Mouse (Mus musculus) left cerebral cortex, adult 11 months (tissue): ENCODE results near the gene Ptprf.

ENCODE experiments used
- DNase-seq: peaks from one replicate; pipeline ENCODE4 v3.0.0; 2022; ENCODE audit warnings: low spot score

The Ptprf gene

DNA sequence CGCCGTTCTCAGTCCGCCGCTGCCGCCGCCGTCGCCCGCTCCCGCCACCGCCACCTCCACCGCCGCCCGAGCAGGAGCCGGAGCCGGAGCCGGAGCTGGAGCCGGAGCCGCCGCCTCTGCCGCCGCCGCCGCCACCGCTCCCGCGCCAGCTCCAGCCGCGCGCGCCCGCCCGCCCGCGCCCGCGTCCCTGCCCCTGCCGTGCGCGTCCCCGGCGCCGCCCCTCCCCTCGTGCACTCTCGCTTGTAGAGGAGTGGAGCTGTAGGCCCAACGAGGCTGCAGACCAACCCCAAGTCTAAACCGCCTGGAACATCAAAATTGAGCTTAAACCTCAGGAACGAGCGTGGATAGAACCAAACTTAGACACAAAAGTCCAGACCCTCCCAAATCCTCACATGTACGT lies at the start of gene Ptprf:
Gene Ptprf, minus strand, starts transcription at position 175 of the 400 bp plus-strand sequence.
- DNase-seq = no peak

DNA sequence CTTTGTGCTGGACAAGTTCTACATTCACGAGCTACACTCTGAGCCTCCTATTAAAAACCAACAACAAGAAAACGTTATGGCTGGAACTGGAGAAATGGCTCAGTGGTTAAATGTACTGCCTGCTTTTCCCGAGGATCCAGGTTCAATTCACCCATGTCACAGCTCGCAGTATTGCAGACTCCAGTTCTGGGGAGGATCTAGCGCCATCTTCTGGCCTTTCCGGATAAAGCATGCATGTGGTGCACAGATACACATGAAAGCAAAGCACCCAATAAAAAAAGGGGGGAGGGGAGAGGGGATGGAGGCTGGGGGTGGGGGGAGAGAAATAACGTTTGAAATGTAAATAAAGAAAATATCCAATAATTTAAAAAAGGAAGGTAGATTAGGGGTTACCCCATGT lies 45.5 kb upstream of the Ptprf start:
- DNase-seq = no peak

DNA sequence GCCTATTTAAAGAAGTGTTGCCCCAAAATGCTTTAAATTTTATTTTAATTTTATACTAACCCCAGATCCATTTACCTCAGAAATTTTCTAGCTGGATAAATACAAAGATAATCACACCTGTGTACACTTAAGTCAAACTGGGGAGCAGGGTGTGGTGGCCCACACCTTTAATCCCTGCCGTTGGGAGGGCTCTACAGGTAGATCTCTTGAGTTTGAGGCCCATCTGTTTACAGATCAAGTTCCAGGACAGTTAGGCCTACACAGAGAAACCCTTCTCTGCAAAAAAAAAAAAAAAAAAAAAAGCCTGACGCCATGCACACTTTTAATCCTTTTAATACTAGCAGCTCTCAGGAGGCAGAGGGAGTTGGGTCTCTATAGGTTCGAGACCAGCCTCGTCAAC lies 44.8 kb upstream of the Ptprf start:
- DNase-seq = no peak

DNA sequence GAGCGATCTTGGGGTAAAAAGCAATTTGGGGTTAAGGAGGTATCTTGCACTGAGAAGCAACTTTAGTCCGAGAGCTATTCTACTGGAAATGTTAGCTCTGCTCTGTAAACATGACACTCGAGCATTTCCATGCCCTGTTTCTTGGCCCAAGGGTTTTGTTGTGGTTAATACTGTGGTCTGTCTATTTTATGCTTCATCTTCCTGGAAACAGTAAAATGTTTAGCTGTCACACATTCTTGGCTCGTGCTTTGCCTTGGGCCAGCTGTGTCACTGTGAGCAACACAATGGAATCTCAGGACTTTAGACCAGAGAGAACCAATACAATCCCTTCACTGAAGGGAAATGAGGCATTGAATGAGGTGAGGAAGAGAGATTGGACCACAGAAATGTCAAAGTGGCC lies 40.6 kb upstream of the Ptprf start:
- DNase-seq = no peak

DNA sequence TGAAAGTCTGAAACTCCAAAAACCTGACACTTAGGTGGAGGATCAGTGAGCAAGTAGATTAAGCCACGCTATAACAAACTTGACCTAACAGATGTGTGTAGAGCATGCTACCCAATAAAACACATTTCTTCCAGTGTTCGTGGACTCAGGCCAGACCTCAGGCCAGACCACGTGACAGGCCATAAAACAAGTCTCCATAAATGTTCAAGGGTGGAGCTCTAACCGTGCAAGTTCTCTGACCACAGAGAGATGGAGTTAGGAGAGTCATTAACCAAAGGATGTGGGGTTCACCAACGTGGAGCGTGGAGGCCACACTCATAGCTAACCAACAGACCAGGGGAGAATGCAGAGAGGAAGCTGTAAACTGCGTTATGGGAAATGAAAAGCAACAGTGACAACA lies 35.3 kb upstream of the Ptprf start:
- DNase-seq = no peak

DNA sequence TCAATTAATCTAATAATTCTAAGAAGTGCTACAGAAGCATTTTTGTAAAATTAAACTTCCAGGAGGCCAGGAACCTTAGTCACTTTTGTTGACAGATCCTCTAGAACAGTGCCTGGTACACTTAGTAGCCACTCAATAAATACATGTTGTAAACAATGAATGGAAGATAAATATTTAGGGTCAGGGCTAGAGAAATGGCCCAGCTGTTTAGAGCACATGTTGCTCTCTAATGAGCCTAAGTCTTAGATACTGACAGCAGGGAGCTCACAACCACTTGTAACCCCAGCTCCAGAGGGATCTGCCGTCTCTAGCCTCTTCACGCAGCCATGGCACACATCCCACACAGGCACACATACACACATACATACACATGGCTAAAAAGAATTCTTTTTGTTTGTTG lies 29.4 kb upstream of the Ptprf start:
- DNase-seq = no peak

DNA sequence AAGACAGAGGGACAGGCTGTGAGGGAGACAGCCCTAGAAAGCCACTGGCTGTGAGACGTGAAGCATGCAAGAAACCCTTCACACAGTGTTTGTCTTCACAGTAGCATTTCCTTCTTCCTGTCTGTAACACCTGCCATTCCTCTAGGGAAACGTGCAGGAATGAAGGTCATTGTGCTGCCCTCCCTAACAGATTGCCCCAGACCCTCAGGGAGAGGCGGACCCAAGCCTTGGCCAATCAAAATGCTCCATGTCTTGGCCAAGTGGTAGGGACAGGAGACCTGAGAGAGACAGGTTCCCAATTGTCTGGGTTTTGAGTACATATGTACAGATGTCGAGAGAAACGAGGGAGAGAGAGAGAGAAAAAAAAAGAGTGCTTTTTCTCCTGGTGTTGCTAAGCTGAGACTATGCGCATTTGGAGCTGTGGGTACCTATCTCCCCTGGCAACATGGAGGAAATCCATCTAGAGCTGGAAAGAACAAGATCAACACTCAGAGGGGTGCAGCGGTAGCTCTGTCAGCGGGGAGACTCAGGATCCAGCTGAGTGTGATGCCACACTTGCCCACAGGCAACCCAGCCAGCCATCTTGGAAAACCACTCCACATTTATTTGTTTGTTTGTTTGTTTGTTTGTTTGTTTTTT lies 28.6 kb upstream of the Ptprf start:
- DNase-seq = no peak

DNA sequence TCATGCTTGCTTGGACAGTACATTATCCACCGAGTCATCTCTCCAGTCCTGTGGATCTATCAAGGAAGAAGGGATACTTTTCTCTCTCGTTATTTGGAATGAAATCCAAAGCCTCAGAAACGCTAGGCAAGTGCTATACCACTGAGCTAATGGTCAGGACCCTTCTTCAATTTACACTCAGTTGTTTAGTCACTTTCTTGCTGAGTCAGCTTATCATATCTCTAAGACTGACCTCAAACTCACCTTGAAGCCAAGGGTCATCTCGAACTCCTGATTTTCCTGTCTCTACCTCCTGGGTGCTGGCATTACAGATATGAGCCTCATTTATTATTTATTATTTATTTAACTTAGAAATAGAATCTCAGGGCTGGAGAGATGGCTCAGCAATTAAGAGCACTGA lies 25.5 kb upstream of the Ptprf start:
- DNase-seq = no peak

DNA sequence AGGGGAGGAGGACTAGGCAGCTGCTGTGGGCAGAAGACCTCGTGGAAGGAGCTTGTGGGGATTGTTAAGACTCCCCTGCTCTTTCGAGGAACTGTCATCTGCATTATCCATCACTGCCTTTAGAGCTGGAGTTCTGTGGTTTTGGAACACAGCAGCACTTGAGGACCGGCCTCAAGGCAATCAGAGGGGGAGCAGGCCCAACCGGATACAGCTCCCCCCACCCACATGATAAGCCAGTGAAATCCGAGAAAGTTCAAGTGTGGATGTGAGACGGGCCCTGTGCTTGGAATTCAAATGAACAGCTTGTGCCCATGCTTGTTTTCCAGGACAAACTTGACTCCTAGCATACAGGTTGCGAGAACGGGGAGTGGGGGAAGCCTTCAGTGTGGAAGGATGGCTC lies 24.1 kb upstream of the Ptprf start:
- no peak for DNase-seq

DNA sequence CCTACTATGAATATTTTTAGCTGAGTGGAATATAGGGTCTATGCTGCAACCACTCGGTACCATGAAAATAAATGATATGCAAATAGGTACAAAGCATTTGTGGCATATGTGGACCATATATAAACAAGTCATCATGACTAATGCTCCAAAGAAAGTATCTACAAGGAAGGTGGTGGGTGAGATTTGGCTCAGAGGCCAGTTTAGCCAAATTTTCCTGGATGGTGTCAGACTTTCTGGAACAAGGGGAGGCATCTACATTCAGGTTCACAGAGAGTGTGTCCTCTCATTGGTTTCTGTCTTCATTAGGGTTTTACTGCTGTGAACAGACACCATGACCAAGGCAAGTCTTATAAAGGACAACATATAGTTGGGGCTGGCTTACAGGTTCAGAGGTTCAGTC lies 19.3 kb upstream of the Ptprf start:
- DNase-seq = no peak

DNA sequence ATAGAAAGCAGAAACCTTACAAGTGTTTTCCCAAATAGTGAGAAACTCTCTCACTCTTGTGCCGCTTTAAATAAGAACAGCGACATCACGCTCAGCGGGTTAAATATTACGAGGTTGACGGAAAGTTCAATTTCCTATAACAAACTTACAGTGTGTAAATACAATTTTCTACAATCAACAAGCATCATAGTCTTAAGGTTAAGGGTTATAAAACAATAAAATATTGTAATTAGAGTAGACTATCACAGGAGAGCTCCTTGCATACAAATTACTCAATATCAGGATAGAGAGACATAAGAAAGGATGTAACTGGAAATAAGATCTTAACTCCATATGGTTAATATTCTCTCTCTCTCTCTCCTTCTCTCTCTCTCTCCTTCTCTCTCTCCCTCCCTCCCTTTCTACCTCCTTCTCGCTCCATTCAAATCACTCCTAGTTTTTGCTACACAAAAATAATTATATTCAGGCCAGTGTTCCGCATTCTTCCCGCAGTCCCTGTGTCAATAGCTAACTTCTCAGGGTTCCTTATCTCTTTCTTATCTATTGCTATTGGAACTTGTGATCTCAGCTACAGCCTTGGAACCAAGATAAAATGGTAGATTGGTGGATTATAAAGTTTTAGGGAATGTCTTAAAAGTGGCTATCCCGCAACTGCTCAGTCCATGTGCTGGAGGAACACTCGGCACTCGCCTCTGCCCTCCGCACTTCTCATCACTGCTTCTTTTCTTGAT lies 16.5 kb upstream of the Ptprf start:
- no peak for DNase-seq

DNA sequence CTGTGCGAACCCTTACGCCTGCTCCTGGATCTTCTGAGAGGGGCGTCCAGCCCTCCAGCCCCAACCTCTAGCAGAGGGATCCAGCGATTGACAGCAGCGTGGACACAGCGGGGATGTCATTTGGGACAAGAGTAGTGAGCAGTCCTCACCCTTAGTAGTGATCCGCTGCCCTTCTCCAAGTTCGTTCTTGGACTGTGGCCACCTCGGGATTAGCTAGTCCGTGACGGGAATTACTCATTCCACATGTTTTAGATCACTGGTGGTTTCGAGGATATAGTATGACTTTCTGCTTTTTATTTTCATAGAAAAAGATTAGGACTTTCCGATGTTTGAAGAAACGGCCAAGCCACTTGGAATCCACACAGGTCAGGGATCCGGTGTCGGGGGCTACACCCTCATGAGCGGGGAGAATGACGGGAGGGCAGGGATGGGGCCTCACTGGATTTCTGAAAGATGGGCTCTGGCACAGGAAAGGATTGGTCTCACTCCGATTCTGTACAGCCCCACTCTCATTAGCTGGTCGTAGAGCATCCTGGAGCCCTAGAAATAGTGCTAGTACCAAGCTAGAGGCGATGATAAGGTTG lies 15.0 kb upstream of the Ptprf start:
- no peak for DNase-seq

DNA sequence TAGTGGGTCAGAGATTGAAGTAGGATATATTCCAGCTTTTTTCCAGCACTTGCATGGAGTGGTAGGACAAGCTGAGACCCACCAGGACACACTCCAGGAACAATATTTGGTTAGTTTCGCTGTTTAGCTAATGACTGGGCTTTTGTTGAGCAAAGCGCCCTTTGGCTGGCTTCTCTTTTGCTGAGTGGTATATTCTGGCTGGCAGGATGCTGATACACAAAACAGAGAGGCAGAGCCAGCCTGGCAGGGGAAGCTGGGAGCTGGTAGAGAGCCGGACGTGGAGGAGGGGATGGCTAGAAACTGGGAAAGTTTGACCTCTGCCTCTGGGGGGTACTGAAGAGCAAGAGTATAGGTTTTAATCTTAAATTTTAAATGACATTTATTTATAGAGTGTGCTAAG lies 13.8 kb upstream of the Ptprf start:
- no peak for DNase-seq

DNA sequence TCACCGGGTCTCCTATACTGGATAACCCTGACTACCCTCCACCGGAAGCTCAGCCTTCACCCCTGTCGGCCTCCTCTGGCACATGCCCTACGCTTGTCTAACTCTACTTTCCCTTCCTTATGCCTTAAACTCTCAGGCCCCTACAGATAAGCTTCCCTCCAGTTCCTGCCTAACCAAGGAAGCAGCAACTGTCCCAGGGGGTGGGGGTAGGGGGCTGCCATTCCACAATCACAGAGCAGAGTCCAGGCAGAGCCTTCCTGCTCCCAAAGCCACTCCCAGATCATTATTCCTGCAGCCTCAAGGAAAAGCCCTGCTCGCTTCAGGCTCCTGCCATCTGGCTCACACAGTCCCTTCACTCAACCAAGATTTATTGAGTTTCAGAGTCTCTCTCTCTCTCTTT lies 6.6 kb upstream of the Ptprf start:
- no peak for DNase-seq

DNA sequence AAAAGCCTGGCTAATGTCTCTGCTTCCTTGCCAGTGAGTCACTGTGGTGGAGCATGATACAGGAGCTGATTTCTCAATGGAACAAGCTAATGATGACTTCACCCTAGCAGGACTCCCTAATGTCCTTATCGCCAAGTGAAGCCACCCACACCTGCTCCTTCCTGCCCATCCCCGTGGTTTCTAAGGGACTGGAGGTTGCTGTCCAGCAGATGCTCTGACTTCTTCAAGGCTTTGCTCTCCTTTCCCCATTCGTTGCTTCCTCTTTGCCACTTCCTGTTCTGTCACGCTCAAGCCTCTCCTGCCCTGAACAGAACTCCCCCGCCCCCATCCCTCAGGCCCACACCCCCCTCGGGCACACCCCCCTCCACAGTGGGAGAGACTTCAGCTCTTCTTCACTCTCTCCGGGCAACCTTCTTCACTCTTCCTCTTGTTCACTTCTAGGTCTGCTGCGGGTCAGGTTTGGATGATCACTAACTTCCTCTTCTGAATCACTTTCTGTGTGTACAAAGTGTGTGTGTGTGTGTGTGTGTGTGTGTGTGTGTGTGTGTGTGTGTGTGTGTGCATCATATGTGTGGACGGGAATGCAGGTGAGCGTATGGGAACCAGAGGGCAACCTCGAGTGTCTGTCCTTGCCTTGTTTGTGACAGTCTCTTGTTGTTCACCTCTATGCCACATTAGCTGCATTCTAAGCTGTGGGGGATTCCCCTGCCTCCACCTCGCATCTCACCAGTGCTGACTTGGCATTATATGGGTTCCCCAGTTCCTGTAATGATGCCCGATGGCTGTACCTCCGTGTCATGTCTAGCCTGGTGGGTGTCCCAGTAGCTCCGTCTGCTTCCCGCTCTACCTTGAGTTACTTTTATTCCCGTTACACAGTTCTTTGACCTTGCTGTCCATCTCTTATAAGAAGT lies 4.7 kb upstream of the Ptprf start:
- DNase-seq = no peak

DNA sequence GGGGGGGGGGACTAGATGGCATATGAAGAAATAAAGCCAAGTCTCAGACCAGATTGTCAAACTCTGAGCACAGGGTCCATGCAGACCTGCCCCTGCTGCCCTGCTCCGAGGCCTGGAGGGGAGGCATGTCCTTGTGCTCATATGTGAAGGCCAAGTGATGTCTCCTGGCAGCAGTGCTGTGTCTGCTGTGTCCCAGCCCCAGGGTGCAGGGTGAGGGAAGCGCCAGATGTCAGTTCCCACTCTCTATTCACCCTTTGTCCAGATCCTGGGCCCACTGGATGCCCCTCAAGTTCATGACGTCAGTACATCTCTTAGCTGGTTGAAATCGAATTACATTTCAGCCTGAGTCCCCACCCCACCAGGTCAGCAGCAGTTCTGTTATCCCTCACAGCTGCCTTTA lies 3.6 kb upstream of the Ptprf start:
- DNase-seq = no peak

DNA sequence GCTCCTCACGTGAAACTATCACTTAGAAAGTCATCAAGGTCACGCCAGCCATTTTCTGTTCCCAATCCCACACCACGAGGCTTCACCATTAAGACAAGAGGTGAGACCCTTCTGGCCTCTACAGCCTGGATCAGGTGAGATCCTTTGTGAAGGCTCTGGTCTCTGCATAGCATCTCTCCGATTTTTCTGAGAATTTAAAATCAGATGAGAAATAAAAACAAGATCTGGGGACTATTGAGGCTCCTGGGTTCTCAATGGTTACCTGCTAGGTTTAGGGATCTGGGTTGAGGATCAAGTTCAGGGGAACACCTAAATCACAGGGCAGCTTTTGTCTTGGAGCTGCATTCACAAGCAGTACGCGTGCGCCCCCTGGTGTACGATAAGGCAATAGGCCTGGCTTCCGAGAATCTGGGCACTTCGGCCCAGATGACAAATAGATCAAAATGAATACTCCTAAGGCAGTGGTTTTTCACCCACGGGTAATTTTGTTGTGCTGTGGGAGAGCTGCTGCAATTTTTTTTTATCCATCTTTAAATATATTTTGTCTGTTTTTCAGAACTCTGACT lies 1.6 kb upstream of the Ptprf start:
- peak; percentile 70 for DNase-seq

DNA sequence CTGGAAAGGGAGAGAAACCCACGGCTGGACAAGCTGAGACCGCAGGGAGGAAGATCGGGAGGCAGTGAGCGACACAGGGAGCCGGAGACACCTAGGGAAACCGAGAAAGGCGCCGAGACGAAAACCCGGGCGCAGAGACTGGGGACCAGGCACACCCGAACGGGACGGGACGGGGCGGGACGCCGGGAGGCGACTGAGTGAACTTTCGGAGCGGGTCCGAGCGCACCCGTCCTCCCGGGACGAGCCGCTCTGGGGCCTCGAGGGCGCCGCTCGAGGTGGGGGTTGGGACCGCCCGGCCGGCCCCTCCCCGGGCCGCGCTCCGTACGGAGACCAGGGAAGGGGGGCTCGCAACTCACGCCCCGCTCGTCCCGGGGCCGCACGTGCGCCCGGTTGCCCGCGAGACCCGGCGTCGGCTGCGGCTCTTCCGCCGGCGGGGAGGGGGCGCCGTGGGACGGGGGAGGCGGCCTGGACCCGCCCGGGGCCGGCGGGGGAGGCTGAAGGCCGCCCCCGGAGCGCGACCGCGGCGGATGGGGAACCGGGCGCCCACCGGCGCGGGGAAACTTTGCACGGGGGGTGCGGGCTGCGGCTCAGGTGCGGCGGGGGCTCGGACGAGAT lies 682 bp downstream of the Ptprf start:
- no peak for DNase-seq

DNA sequence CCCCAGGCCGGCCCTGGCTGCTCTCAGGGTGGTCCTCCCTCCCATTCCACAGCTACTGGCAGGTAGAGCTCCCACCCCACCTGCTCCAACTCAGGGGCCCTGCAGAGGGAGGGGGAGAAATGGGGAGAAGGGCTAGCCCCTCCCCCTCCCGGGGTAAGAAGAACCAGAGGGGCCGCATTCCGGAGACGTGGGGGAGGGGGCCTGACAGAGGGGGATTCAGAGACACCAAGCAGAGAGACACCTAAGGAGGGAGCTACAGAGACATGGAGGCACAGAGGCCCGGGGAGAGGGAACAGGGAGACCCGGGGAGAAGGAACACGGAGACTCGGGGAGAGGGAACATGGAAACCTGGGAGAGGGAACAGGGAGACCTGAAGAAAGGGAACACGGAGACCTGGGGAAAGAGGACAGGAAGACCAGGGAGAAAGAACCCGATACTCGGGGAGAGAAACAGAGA lies 1.2 kb downstream of the Ptprf start:
- no peak for DNase-seq

DNA sequence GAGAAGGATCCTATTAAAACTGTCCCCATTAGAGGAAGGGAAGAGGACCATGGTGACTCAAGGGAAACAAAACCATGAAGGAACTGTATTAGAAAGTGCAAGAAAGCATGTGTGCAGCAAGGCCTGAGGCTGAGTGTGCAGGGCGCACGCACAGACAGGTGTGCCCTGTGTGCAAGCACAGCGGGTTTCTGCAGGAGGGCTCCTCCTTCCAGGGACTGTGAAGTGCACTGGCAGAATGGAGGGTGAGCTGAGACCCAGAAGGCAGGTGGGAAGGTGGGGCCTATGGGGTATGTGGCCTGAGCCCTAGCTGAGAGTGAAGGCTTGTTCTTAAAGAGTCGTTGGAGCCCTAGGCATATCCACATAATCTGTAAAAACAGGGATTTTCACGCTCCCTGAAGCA lies 1.9 kb downstream of the Ptprf start:
- DNase-seq = no peak

DNA sequence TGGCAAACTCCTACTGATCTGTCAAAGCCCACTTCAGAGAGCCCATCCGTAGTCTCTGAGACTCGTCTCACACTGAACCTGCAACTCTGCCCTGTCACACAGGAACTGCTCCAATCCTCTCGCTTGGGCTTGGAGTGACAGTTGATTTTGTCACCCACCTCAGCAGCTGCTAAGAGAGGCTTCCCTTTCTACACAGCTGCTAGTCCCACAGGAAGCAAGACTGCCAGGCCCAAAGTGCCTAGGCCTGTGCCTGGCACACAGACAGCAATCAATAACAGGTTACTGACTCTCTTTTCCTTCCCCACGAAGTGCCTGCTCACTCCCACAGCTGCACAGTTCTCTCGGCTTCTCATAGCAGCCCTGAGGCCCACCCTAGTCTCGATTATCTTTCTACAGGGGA lies 2.7 kb downstream of the Ptprf start:
- DNase-seq = no peak

DNA sequence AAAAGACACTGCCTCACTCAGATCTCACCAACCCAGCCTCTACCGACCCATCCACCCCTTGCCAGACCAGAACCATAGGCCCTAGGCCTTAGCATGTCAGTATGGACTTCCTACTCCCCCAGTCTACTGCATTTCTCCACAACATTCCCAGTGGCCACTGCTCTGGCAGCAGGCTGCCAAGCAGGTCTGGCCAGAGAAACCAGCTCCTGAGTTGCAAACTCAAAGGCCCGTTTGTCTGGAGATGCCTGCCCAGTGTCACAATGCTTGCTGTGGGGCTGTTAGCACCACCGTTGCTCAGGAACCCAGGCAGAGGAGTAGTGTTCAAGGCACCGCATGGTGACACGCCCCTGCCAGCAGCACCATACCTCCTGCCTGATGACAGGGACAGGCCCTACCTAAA lies 5.0 kb downstream of the Ptprf start:
- no peak for DNase-seq
